Mouse (Mus musculus): ENCODE results near the gene Gadl1.

- TF ChIP-seq CTCF (conservative IDR thresholded peaks at IDR 0.05 in 1 of 2, IDR thresholded peaks at IDR 0.05 in 1 of 2; ENCODE audit: low read depth in 2 of 2, low read length in 2 of 2) (no peak), MAX (IDR thresholded peaks at IDR 0.05; ENCODE audit: low read length) (no peak)
Observed at GRCm38 (mm10) chr9:116100015-116100414, 190.8 kb downstream of the Gadl1 start.
